Mouse (Mus musculus) midbrain, embryonic 10.5 days (tissue): Measurements from ENCODE around the gene Ppp1r32. TPM values are rescaled to one million over a fixed set of nuclear protein-coding genes. Genes with fewer than 3 reads are reported as not detected.

Source experiments
- DNase-seq: peaks from one replicate; pipeline ENCODE4 v3.0.0-alpha.2; 2017; ENCODE audit warnings: low spot score
- H3K27ac ChIP-seq: fragments of 300-500 bp; sonication (generic); replicated peaks from 2 replicates; pipeline ENCODE4 v1.5.1; 2016; ENCODE audit warnings: mild to moderate bottlenecking
- H3K27me3 ChIP-seq: fragments of 300-500 bp; sonication (generic); 2 replicates; pipeline ENCODE4 v1.6.1; 2016; ENCODE audit warnings: low read depth, mild to moderate bottlenecking; ENCODE audit not compliant: poor library complexity, severe bottlenecking
- H3K36me3 ChIP-seq: fragments of 300-500 bp; sonication (generic); 2 replicates; pipeline ENCODE4 v1.6.1; 2016; ENCODE audit warnings: mild to moderate bottlenecking, moderate library complexity
- H3K4me1 ChIP-seq: fragments of 300-500 bp; sonication (generic); 2 replicates; pipeline ENCODE4 v1.6.1; 2016
- H3K4me3 ChIP-seq: fragments of 300-500 bp; sonication (generic); 2 replicates; pipeline ENCODE4 v1.5.1; 2016; ENCODE audit warnings: mild to moderate bottlenecking, moderate library complexity
- H3K9me3 ChIP-seq: fragments of 300-500 bp; sonication (generic); replicated peaks from 2 replicates; pipeline ENCODE4 v1.6.1; 2016; ENCODE audit warnings: mild to moderate bottlenecking
- WGBS: fragments of 180-500 bp; shearing (Covaris S2); methylation state at CpG from one replicate; pipeline ENCODE4 v1.1.7; 2016; 5-methylcytosine and 5-hydroxymethylcytosine counted together
- polyA plus RNA-seq: library from polyadenylated mRNA; unstranded; fragments of >200 nt; fragmentation: Nextera tagmentation; extraction: Ambion mirVana; gene quantifications from 2 replicates; pipeline ENCODE4 v1.2.1, GENCODE M21; 2016

The Ppp1r32 gene
- polyA plus RNA-seq, 1 experiment from 2014 or later = 0.47 TPM

GRCm38 (mm10) chr19:10431841-10432240, 50.9 kb downstream of the Ppp1r32 start:
- DNase-seq = no peak
- Histone ChIP-seq H3K9me3 (no peaks in the 10 kb centered on the region), H3K36me3 (no peaks in the 10 kb centered on the region; the same call in 1 of the 2 replicates), H3K4me3 (no peak overlapping the region), H3K27me3 (peaks cover 47% of the 10 kb centered on the region), H3K4me1 (peaks cover 28% of the 10 kb centered on the region), H3K27ac (no peak overlapping the region)
- 70% methylated on average over 4 of the region's 4 CpGs for WGBS

DNA sequence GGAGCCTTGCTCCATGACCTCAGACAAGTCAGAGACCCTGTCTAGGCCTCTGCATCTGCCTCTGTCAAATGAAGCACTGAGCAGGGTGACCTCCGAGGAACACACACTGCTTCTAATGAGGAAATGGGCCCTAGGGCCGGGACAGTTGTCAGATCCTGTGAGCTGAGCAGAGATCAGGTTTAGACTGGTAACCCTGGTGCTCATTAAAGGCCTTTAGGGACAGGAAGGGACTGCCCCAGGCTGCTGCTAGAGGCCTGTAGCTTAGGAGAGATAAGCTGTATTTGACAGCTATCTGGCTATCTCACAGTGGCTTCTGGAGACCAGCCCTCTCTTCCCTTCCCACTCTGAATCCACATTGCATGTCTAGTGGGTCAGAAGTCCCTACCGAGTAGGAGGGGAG, 51.3 kb downstream of the Ppp1r32 start:
- Histone ChIP-seq H3K9me3 (no peaks in the 10 kb centered on the region), H3K36me3 (no peaks in the 10 kb centered on the region; the same call in 1 of the 2 replicates), H3K27me3 (peaks cover 51% of the 10 kb centered on the region), H3K4me1 (peaks cover 32% of the 10 kb centered on the region), H3K27ac (no peak overlapping the region), H3K4me3 (no peak overlapping the region)
- WGBS = 69% methylated on average over 3 of the region's 3 CpGs
- DNase-seq = no peak

- Histone ChIP-seq H3K27me3 (peaks cover 58% of the 10 kb centered on the region), H3K4me3 (no peak overlapping the region), H3K4me1 (peaks cover 53% of the 10 kb centered on the region), H3K36me3 (no peaks in the 10 kb centered on the region; the same call in 1 of the 2 replicates), H3K27ac (no peak overlapping the region), H3K9me3 (no peaks in the 10 kb centered on the region)
- no peak for DNase-seq
- WGBS = 90% methylated on average over 8 of the region's 8 CpGs
These were observed 53.4 kb downstream of the Ppp1r32 start for GRCm38 (mm10) chr19:10429371-10429770.

DNA sequence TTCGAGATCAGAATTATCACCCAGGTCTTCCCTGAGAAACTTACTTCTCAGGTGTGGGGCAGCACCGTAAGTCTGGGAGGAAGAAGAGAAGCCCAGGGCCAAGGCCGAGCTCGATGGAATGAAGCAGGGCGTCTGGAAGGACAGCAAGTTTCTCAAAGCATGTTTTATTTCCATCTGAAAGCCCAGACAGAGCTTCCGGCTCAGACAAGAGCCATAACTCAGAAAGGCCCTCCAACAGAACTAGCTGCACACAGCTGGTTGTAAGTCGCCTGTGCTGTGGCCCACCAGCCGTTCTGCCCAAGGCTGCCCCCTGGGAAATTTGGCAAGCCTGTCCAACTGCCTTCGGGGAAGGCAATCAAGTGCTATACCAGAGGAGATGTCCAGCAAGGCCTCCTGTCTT, 55.3 kb downstream of the Ppp1r32 start:
- Histone ChIP-seq H3K4me1 (peaks cover 57% of the 10 kb centered on the region), H3K36me3 (no peaks in the 10 kb centered on the region; the same call in 1 of the 2 replicates), H3K4me3 (no peak overlapping the region), H3K27me3 (peaks cover 63% of the 10 kb centered on the region), H3K9me3 (no peaks in the 10 kb centered on the region), H3K27ac (no peak overlapping the region)
- WGBS = 87% methylated on average over 9 of the region's 9 CpGs
- DNase-seq = no peak

- Histone ChIP-seq H3K36me3 (no peaks in the 10 kb centered on the region; the same call in 1 of the 2 replicates), H3K27ac (peak overlapping the region; percentile 72), H3K9me3 (no peaks in the 10 kb centered on the region), H3K4me1 (peaks cover 61% of the 10 kb centered on the region), H3K4me3 (no peak overlapping the region), H3K27me3 (peaks cover 69% of the 10 kb centered on the region)
- no peak for DNase-seq
- 70% methylated on average over 6 of the region's 6 CpGs for WGBS
These were observed 55.9 kb downstream of the Ppp1r32 start for GRCm38 (mm10) chr19:10426793-10427192.

- DNase-seq = no peak
- Histone ChIP-seq H3K36me3 (no peaks in the 10 kb centered on the region; the same call in 1 of the 2 replicates), H3K27ac (peak overlapping the region; percentile 72), H3K4me1 (peaks cover 63% of the 10 kb centered on the region), H3K4me3 (no peak overlapping the region), H3K27me3 (peaks cover 74% of the 10 kb centered on the region), H3K9me3 (no peaks in the 10 kb centered on the region)
- 39% methylated on average over 25 of the region's 25 CpGs for WGBS
These were observed 56.4 kb downstream of the Ppp1r32 start for GRCm38 (mm10) chr19:10426312-10426711.

GRCm38 (mm10) chr19:10425484-10426270, 57.1 kb downstream of the Ppp1r32 start:
- Histone ChIP-seq H3K4me3 (peak overlapping the region; percentile 20; the same call in 1 of the 2 replicates), H3K4me1 (peaks cover 63% of the 10 kb centered on the region), H3K27me3 (peaks cover 79% of the 10 kb centered on the region)

GRCm38 (mm10) chr19:10424751-10425150, 58.0 kb downstream of the Ppp1r32 start:
- Histone ChIP-seq H3K9me3 (no peaks in the 10 kb centered on the region), H3K4me1 (peaks cover 63% of the 10 kb centered on the region), H3K4me3 (no peak overlapping the region), H3K27me3 (peaks cover 78% of the 10 kb centered on the region), H3K27ac (0 out of 2 replicates have a peak overlapping the region, but pooled peaks have one; percentile 17), H3K36me3 (no peaks in the 10 kb centered on the region; the same call in 1 of the 2 replicates)
- DNase-seq = no peak
- 52% methylated on average over 1 of the region's 1 CpGs for WGBS

More at GRCm38 (mm10) chr19:10425484-10426270, 57.1 kb downstream of the Ppp1r32 start:
- DNase-seq = no peak
- H3K27ac ChIP-seq = peak overlapping the region; percentile 72
- no peaks in the 10 kb centered on the region for H3K9me3 ChIP-seq
- no peaks in the 10 kb centered on the region; the same call in 1 of the 2 replicates for H3K36me3 ChIP-seq
- 44% methylated on average over 13 of the region's 13 CpGs for WGBS

Other genes starting within 250 kb of the Ppp1r32 start
- gene Myrf, start 242.2 kb downstream of the Ppp1r32 start, polyA plus RNA-seq = 2.1 and 2.2 TPM in 2 replicates
- 1.8 and 2.7 TPM in 2 replicates for gene Dagla, start 178.1 kb downstream of the Ppp1r32 start, polyA plus RNA-seq
- 1.6 and 2.2 TPM in 2 replicates for gene Syt7, start 93.8 kb downstream of the Ppp1r32 start, polyA plus RNA-seq
- gene Lrrc10b, start 25.5 kb downstream of the Ppp1r32 start, polyA plus RNA-seq = 0.70 and 1.4 TPM in 2 replicates
- 57.9 and 63.2 TPM in 2 replicates for gene Cpsf7, start 42.3 kb upstream of the Ppp1r32 start, polyA plus RNA-seq
- 62.1 and 66.9 TPM in 2 replicates for gene Sdhaf2, start 43.2 kb upstream of the Ppp1r32 start, polyA plus RNA-seq
- gene Tmem216, start 73.3 kb upstream of the Ppp1r32 start, polyA plus RNA-seq = 66.9 and 67.6 TPM in 2 replicates
- 15.2 and 15.3 TPM in 2 replicates for gene Cyb561a3, start 94.2 kb upstream of the Ppp1r32 start, polyA plus RNA-seq
- 67.4 and 68.5 TPM in 2 replicates for gene Tmem138, start 94.4 kb upstream of the Ppp1r32 start, polyA plus RNA-seq
- gene Ddb1, start 122.4 kb upstream of the Ppp1r32 start, polyA plus RNA-seq = 463 and 501 TPM in 2 replicates
- gene Tkfc, start 122.7 kb upstream of the Ppp1r32 start, polyA plus RNA-seq = 24.0 and 25.7 TPM in 2 replicates
- 0.65 and 0.95 TPM in 2 replicates for gene Vwce, start 151.3 kb upstream of the Ppp1r32 start, polyA plus RNA-seq
- not detected in 2 replicates for gene Pga5, start 195.1 kb upstream of the Ppp1r32 start, polyA plus RNA-seq
- gene Vps37c, start 205.8 kb upstream of the Ppp1r32 start, polyA plus RNA-seq = 33.8 and 36.0 TPM in 2 replicates